Mouse (Mus musculus) kidney, adult 10 weeks (tissue): ENCODE results near the gene Mpp5. TPM values are rescaled to one million over a fixed set of nuclear protein-coding genes. Genes with fewer than 3 reads are reported as not detected.

ENCODE experiments used
- polyA plus RNA-seq: library from polyadenylated mRNA; stranded (reverse); fragments of 350-450 nt; fragmentation: Illumina TruSeq; extraction: RNeasy Lipid Tissue Mini Kit (QIAGEN cat#74804); gene quantifications from one replicate; pipeline ENCODE4 v1.2.3, GENCODE M21; 2014; ENCODE audit warnings: low read depth, low replicate concordance

Gene Mpp5
- polyA plus RNA-seq = 100 TPM

DNA sequence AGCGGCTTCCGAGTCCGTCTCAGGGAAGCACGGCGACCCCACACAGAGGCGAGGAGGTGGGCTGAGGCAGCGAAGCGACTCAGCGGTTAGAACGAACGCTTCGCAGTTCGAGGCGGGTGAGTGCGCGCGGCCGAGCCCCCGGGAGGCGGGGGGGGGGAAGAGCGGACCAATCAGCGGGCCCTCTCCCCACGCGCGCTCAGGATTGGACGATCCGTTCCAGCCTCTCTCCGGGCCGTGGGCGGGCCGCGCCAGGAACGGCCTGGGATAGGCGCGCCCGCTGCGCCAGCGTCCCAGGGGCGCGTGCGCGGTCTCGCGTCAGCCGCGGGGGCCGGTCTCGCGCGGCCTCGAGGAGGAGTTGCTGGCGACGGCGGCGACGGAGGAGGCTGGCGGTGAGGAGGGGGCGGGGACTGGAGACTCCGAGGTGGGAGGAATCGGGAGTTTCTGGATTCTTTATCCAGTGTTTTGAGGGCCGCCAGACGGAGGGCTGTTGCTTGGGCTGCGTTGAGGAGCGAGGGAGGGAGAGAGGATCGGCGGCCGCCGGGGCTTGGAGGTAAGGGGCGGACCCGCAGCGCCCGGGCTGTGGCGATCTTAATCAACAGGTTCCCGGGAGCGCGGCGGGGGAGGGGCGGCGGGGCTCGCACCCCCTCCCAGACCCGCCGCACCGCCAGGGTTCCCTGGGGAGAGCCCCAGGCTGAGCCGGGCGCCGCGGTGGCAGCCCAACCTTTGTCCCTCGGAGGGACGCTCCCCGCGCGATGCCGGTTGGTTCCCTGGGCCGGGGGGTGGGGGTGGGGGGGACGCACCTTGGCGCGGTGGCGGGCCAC, at the start of gene Mpp5:
Gene Mpp5 (plus strand): TSS at position 351 of the 821 bp plus-strand sequence.

DNA sequence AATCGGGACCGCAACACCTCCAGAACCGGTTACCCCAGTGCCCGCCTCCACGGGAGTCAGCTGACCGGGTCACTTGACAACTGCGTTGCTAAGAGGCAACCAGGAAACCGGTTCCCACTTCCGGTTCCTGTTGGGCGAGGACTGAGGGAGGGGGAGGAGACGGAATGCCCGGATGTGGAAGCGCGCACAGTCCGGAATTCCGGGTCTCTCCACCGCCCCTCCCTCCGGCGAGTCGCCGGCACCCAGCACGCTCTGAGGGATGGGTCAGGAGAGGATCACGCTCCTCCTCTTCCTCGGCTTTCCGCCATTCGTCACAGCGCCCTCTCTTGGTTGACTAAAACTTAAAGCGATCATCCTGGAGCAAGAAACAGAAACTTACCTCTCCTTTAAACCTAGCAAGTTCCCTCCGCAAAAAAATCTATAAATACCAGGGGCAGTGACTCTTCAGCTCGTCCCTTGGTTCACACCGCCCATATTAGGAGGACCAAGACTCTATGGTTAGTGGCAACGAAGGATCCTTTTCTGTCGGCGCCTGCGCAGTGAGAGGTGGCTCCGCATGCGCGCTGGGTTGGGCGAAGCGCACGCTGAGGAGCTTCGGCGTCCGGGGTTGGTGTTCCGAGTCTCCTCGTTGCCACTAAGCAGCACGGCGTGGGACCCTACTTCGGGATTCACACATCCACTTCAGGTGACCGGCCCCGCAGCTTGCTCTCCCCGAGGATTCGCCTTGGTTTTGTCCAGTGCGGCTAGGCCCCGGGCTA, 113.0 kb downstream of the Mpp5 start, which contains the start of the genes Atp6v1d and Eif2s1:
Gene Atp6v1d (minus strand): TSS at position 143 of the 758 bp plus-strand sequence.
Gene Eif2s1 (plus strand): TSS at position 324 of the 758 bp plus-strand sequence.

Other genes starting within 250 kb of the Mpp5 start
- gene Fam71d, start 57.4 kb upstream of the Mpp5 start, polyA plus RNA-seq = 2.4 TPM
- 178 TPM for gene Atp6v1d, start 112.7 kb downstream of the Mpp5 start, polyA plus RNA-seq
- 80.2 TPM for gene Eif2s1, start 112.9 kb downstream of the Mpp5 start, polyA plus RNA-seq
- 3.8 TPM for gene Plek2, start 158.1 kb downstream of the Mpp5 start, polyA plus RNA-seq